Mouse (Mus musculus): ENCODE measurements at regions not wholly inside any gene's neighbourhood (a gene's known extent, or its start where the extent isn't known, plus 50 kb on each side); places are given as distances from the start of the nearest gene placed in this dataset.

GRCm38 (mm10) chr13:110724836-110725235 is 330.0 kb downstream of the Plk2 start:
- no peak for TF ChIP-seq POLR2A (IDR thresholded peaks at IDR 0.05; ENCODE audit: insufficient read length, low read depth)
- TF ChIP-seq MYOG (IDR thresholded peaks at IDR 0.05; ENCODE audit: control insufficient read depth in 1 of 3, insufficient read depth in 1 of 3, insufficient read length in 2 of 3, low read depth in 2 of 3), result no peak
- no peak for TF ChIP-seq MAX (IDR thresholded peaks at IDR 0.05; ENCODE audit: low read depth)
- no peak for TF ChIP-seq POLR2AphosphoS2 (IDR thresholded peaks at IDR 0.05; ENCODE audit: insufficient read length, low read depth)

All from myocyte (in vitro differentiated cells).